Mouse (Mus musculus): ENCODE results near the gene B230217C12Rik. TPM values are rescaled to one million over a fixed set of nuclear protein-coding genes. Genes with fewer than 3 reads are reported as not detected.

Gene B230217C12Rik
- polyA plus RNA-seq, 1 experiment = 4.9 TPM

- TF ChIP-seq MYOG (IDR thresholded peaks at IDR 0.05; ENCODE audit: control insufficient read depth, extremely low read depth, insufficient read length) = no peak
- no peak for TF ChIP-seq MAX (IDR thresholded peaks at IDR 0.05)
- no peak for TF ChIP-seq CEBPB (IDR thresholded peaks at IDR 0.05; ENCODE audit: low read depth)
- no peak for TF ChIP-seq USF1 (IDR thresholded peaks at IDR 0.05; ENCODE audit: low read depth)
- no peak for TF ChIP-seq CTCF (IDR thresholded peaks at IDR 0.05; ENCODE audit: control insufficient read depth, insufficient read depth, insufficient read length)
- no peaks in the 10 kb centered on the region for H3K79me2 ChIP-seq (ENCODE audit: control insufficient read depth, insufficient read depth)
- no peak overlapping the region for H3ac ChIP-seq (ENCODE audit: control insufficient read depth, insufficient read length, low read depth)
- no peaks in the 10 kb centered on the region for H3K27me3 ChIP-seq (ENCODE audit: control insufficient read depth, insufficient read depth, insufficient read length)
- H3K36me3 ChIP-seq (ENCODE audit: control insufficient read depth, insufficient read depth) = peaks cover 21% of the 10 kb centered on the region
- H3K79me3 ChIP-seq (ENCODE audit: low read depth) = no peaks in the 10 kb centered on the region
- no peak overlapping the region for H3K4me3 ChIP-seq (ENCODE audit: insufficient read depth, poor library complexity, severe bottlenecking)
Measured at GRCm38 (mm10) chr11:97842001-97842400, 1.4 kb downstream of the B230217C12Rik start.

- Histone ChIP-seq H3ac (ENCODE audit: control insufficient read depth, insufficient read length, low read depth) (no peak overlapping the region), H3K36me3 (ENCODE audit: control insufficient read depth, insufficient read depth) (no peaks in the 10 kb centered on the region), H3K27me3 (ENCODE audit: control insufficient read depth, insufficient read depth, insufficient read length) (peaks cover 4% of the 10 kb centered on the region), H3K79me3 (ENCODE audit: low read depth) (no peaks in the 10 kb centered on the region), H3K4me3 (ENCODE audit: insufficient read depth, poor library complexity, severe bottlenecking) (no peak overlapping the region), H3K79me2 (ENCODE audit: control insufficient read depth, insufficient read depth) (no peaks in the 10 kb centered on the region)
- TF ChIP-seq MYOD1 (IDR thresholded peaks at IDR 0.05; ENCODE audit: control insufficient read depth, insufficient read length, low read depth) (no peak), CEBPB (IDR thresholded peaks at IDR 0.05; ENCODE audit: low read depth) (no peak), USF1 (IDR thresholded peaks at IDR 0.05; ENCODE audit: low read depth) (peak; percentile 86)
Measured at GRCm38 (mm10) chr11:97850367-97850766, 9.8 kb downstream of the B230217C12Rik start.

- Histone ChIP-seq H3K79me3 (ENCODE audit: low read depth) (no peaks in the 10 kb centered on the region), H3K4me3 (ENCODE audit: insufficient read depth, poor library complexity, severe bottlenecking) (no peak overlapping the region), H3ac (ENCODE audit: control insufficient read depth, insufficient read length, low read depth) (no peak overlapping the region), H3K36me3 (ENCODE audit: control insufficient read depth, insufficient read depth) (no peaks in the 10 kb centered on the region), H3K27me3 (ENCODE audit: control insufficient read depth, insufficient read depth, insufficient read length) (peaks cover 4% of the 10 kb centered on the region), H3K79me2 (ENCODE audit: control insufficient read depth, insufficient read depth) (no peaks in the 10 kb centered on the region)
- TF ChIP-seq USF1 (IDR thresholded peaks at IDR 0.05; ENCODE audit: low read depth) (no peak), FOSL1 (IDR thresholded peaks at IDR 0.05; ENCODE audit: insufficient read depth, low read length, poor library complexity, severe bottlenecking) (no peak), MYOG (IDR thresholded peaks at IDR 0.05; ENCODE audit: control insufficient read depth, extremely low read depth, insufficient read length) (no peak), CEBPB (IDR thresholded peaks at IDR 0.05; ENCODE audit: low read depth) (no peak), MYOD1 (IDR thresholded peaks at IDR 0.05; ENCODE audit: control insufficient read depth, insufficient read length, low read depth) (no peak), CTCF (IDR thresholded peaks at IDR 0.05; ENCODE audit: control insufficient read depth, insufficient read depth, insufficient read length) (no peak), MAX (IDR thresholded peaks at IDR 0.05) (no peak)
Measured at GRCm38 (mm10) chr11:97851601-97852000, 11.0 kb downstream of the B230217C12Rik start.

GRCm38 (mm10) chr11:97855473-97855872, 14.9 kb downstream of the B230217C12Rik start:
- Histone ChIP-seq H3K4me3 (ENCODE audit: insufficient read depth, poor library complexity, severe bottlenecking) (no peak overlapping the region), H3K79me3 (ENCODE audit: low read depth) (no peaks in the 10 kb centered on the region), H3K79me2 (ENCODE audit: control insufficient read depth, insufficient read depth) (no peaks in the 10 kb centered on the region), H3ac (ENCODE audit: control insufficient read depth, insufficient read length, low read depth) (no peak overlapping the region), H3K36me3 (ENCODE audit: control insufficient read depth, insufficient read depth) (no peaks in the 10 kb centered on the region), H3K27me3 (ENCODE audit: control insufficient read depth, insufficient read depth, insufficient read length) (peaks cover 4% of the 10 kb centered on the region)
- TF ChIP-seq MAX (IDR thresholded peaks at IDR 0.05) (no peak), CEBPB (IDR thresholded peaks at IDR 0.05; ENCODE audit: low read depth) (no peak), USF1 (IDR thresholded peaks at IDR 0.05; ENCODE audit: low read depth) (no peak), MYOG (IDR thresholded peaks at IDR 0.05; ENCODE audit: control insufficient read depth, extremely low read depth, insufficient read length) (no peak), CTCF (IDR thresholded peaks at IDR 0.05; ENCODE audit: control insufficient read depth, insufficient read depth, insufficient read length) (no peak), FOSL1 (IDR thresholded peaks at IDR 0.05; ENCODE audit: insufficient read depth, low read length, poor library complexity, severe bottlenecking) (no peak), MYOD1 (IDR thresholded peaks at IDR 0.05; ENCODE audit: control insufficient read depth, insufficient read length, low read depth) (no peak)

- Histone ChIP-seq H3K36me3 (ENCODE audit: control insufficient read depth, insufficient read depth) (no peaks in the 10 kb centered on the region), H3K79me3 (ENCODE audit: low read depth) (no peaks in the 10 kb centered on the region), H3K27me3 (ENCODE audit: control insufficient read depth, insufficient read depth, insufficient read length) (no peaks in the 10 kb centered on the region), H3K4me3 (ENCODE audit: insufficient read depth, poor library complexity, severe bottlenecking) (no peak overlapping the region), H3K79me2 (ENCODE audit: control insufficient read depth, insufficient read depth) (no peaks in the 10 kb centered on the region), H3ac (ENCODE audit: control insufficient read depth, insufficient read length, low read depth) (no peak overlapping the region)
- TF ChIP-seq CEBPB (IDR thresholded peaks at IDR 0.05; ENCODE audit: low read depth) (no peak), MYOD1 (IDR thresholded peaks at IDR 0.05; ENCODE audit: control insufficient read depth, insufficient read length, low read depth) (no peak), CTCF (IDR thresholded peaks at IDR 0.05; ENCODE audit: control insufficient read depth, insufficient read depth, insufficient read length) (no peak), USF1 (IDR thresholded peaks at IDR 0.05; ENCODE audit: low read depth) (no peak)
Measured at GRCm38 (mm10) chr11:97862148-97862547, 21.6 kb downstream of the B230217C12Rik start.

GRCm38 (mm10) chr11:97865421-97865820, 24.8 kb downstream of the B230217C12Rik start:
- Histone ChIP-seq H3ac (ENCODE audit: control insufficient read depth, insufficient read length, low read depth) (no peak overlapping the region), H3K4me3 (ENCODE audit: insufficient read depth, poor library complexity, severe bottlenecking) (no peak overlapping the region), H3K79me2 (ENCODE audit: control insufficient read depth, insufficient read depth) (no peaks in the 10 kb centered on the region), H3K79me3 (ENCODE audit: low read depth) (no peaks in the 10 kb centered on the region), H3K36me3 (ENCODE audit: control insufficient read depth, insufficient read depth) (no peaks in the 10 kb centered on the region), H3K27me3 (ENCODE audit: control insufficient read depth, insufficient read depth, insufficient read length) (no peaks in the 10 kb centered on the region)
- TF ChIP-seq USF1 (IDR thresholded peaks at IDR 0.05; ENCODE audit: low read depth) (no peak), MYOD1 (IDR thresholded peaks at IDR 0.05; ENCODE audit: control insufficient read depth, insufficient read length, low read depth) (no peak), CTCF (IDR thresholded peaks at IDR 0.05; ENCODE audit: control insufficient read depth, insufficient read depth, insufficient read length) (no peak), FOSL1 (IDR thresholded peaks at IDR 0.05; ENCODE audit: insufficient read depth, low read length, poor library complexity, severe bottlenecking) (no peak), CEBPB (IDR thresholded peaks at IDR 0.05; ENCODE audit: low read depth) (no peak), MAX (IDR thresholded peaks at IDR 0.05) (no peak), MYOG (IDR thresholded peaks at IDR 0.05; ENCODE audit: control insufficient read depth, extremely low read depth, insufficient read length) (no peak)
